Mouse (Mus musculus) heart, embryonic 11.5 days (tissue): ENCODE data around the gene Nans. TPM values are rescaled to one million over a fixed set of nuclear protein-coding genes. Genes with fewer than 3 reads are reported as not detected.

Experiments
- ATAC-seq: fragments of 200-750 bp; cut with Nextera tagmentation; replicated peaks from 2 replicates; pipeline ENCODE4 v1.8.0; 2017; ENCODE audit warnings: moderate library complexity; ENCODE audit not compliant: insufficient number of reproducible peaks, low FRiP score, low TSS enrichment
- H3K27ac ChIP-seq: fragments of 300-500 bp; sonication (generic); 2 replicates; pipeline ENCODE4 v1.5.1; 2014; ENCODE audit warnings: mild to moderate bottlenecking, low read depth, low read length
- H3K27me3 ChIP-seq: fragments of 300-500 bp; sonication (generic); 2 replicates; pipeline ENCODE4 v1.6.1; 2014; ENCODE audit warnings: mild to moderate bottlenecking, low read length, mixed read lengths; ENCODE audit not compliant: control insufficient read depth, insufficient read depth
- H3K36me3 ChIP-seq: fragments of 300-500 bp; sonication (generic); 2 replicates; pipeline ENCODE4 v1.6.1; 2014; ENCODE audit warnings: mild to moderate bottlenecking, low read length, moderate library complexity, mixed read lengths; ENCODE audit not compliant: control insufficient read depth, insufficient read depth
- H3K4me1 ChIP-seq: fragments of 300-500 bp; sonication (generic); 2 replicates; pipeline ENCODE4 v1.6.1; 2014; ENCODE audit warnings: low read length; ENCODE audit not compliant: control insufficient read depth, insufficient read depth
- H3K4me2 ChIP-seq: fragments of 300-500 bp; sonication (generic); 2 replicates; pipeline ENCODE4 v1.6.1; 2014; ENCODE audit warnings: mild to moderate bottlenecking, moderate library complexity
- H3K4me3 ChIP-seq: fragments of 300-500 bp; sonication (generic); 2 replicates; pipeline ENCODE4 v1.5.1; 2014; ENCODE audit warnings: low read depth, low read length
- H3K9ac ChIP-seq: fragments of 300-500 bp; sonication (generic); 2 replicates; pipeline ENCODE4 v1.6.1; 2014; ENCODE audit warnings: mild to moderate bottlenecking, low read depth, low read length, moderate library complexity
- H3K9me3 ChIP-seq: fragments of 300-500 bp; sonication (generic); replicated peaks from 2 replicates; pipeline ENCODE4 v1.6.1; 2016; ENCODE audit warnings: low read length; ENCODE audit not compliant: control insufficient read depth
- WGBS: fragments of 180-500 bp; shearing (Covaris S2); extraction: QIAGEN DNeasy Blood & Tissue Kit; methylation state at CpG from one replicate; pipeline ENCODE4 v1.1.7; 2014; ENCODE audit not compliant: insufficient replicate concordance; 5-methylcytosine and 5-hydroxymethylcytosine counted together
- polyA plus RNA-seq: library from polyadenylated mRNA; unstranded; fragments of >200 nt; fragmentation: Nextera tagmentation; extraction: Ambion mirVana; gene quantifications from 2 replicates; pipeline ENCODE4 v1.2.1, GENCODE M21; 2014

The Nans gene
- polyA plus RNA-seq, 1 experiment from 2014 or later: 84.2 TPM

- under 1% methylated on average over 92 of the region's 111 CpGs for WGBS
- H3K9me3 ChIP-seq: no peaks in the 10 kb centered on the region
- ATAC-seq: peak; percentile 19
Observed at GRCm38 (mm10) chr4:46451758-46452480, 37.1 kb upstream of the Nans start.

GRCm38 (mm10) chr4:46452481-46452850 is 36.6 kb upstream of the Nans start:
- H3K9me3 ChIP-seq: no peaks in the 10 kb centered on the region
- peak overlapping the region; percentile 78 for H3K4me2 ChIP-seq
- H3K4me3 ChIP-seq: peak overlapping the region; percentile 94
- peak overlapping the region; percentile 99 for H3K9ac ChIP-seq
- H3K36me3 ChIP-seq: 0 out of 2 replicates have a peak, but pooled peaks cover 5% of the 10 kb centered on the region
- under 1% methylated on average over 19 of the region's 19 CpGs for WGBS
- H3K27me3 ChIP-seq: no peaks in the 10 kb centered on the region
- H3K4me1 ChIP-seq: peaks cover 40% of the 10 kb centered on the region
- peak overlapping the region; percentile 99 for H3K27ac ChIP-seq
- 0 out of 2 replicates have a peak, but pooled peaks have one; percentile 2 for ATAC-seq

More at GRCm38 (mm10) chr4:46451758-46452480, 37.1 kb upstream of the Nans start:
- Histone ChIP-seq H3K36me3 (0 out of 2 replicates have a peak, but pooled peaks cover 2% of the 10 kb centered on the region), H3K4me2 (peak overlapping the region; percentile 78), H3K4me1 (peaks cover 38% of the 10 kb centered on the region), H3K4me3 (peak overlapping the region; percentile 94), H3K27me3 (no peaks in the 10 kb centered on the region), H3K27ac (peak overlapping the region; percentile 99), H3K9ac (peak overlapping the region; percentile 99)

GRCm38 (mm10) chr4:46452855-46453719 is 36.0 kb upstream of the Nans start:
- Histone ChIP-seq H3K9ac (peak overlapping the region; percentile 99), H3K4me2 (peak overlapping the region; percentile 78), H3K36me3 (0 out of 2 replicates have a peak, but pooled peaks cover 5% of the 10 kb centered on the region), H3K27me3 (no peaks in the 10 kb centered on the region), H3K4me3 (peak overlapping the region; percentile 94), H3K4me1 (peaks cover 42% of the 10 kb centered on the region), H3K9me3 (no peaks in the 10 kb centered on the region), H3K27ac (peak overlapping the region; percentile 99)
- WGBS: 35% methylated on average over 13 of the region's 13 CpGs
- ATAC-seq: no peak

GRCm38 (mm10) chr4:46454097-46454864 is 34.8 kb upstream of the Nans start:
- Histone ChIP-seq H3K27me3 (no peaks in the 10 kb centered on the region), H3K36me3 (0 out of 2 replicates have a peak, but pooled peaks cover 5% of the 10 kb centered on the region), H3K9me3 (no peaks in the 10 kb centered on the region), H3K9ac (no peak overlapping the region; the same call in 1 of the 2 replicates), H3K4me3 (peak overlapping the region; percentile 94; the same call in 1 of the 2 replicates), H3K27ac (peak overlapping the region; percentile 0; the same call in 1 of the 2 replicates), H3K4me1 (peaks cover 38% of the 10 kb centered on the region), H3K4me2 (peak overlapping the region; percentile 78)
- WGBS: 71% methylated on average over 5 of the region's 5 CpGs
- ATAC-seq: no peak

GRCm38 (mm10) chr4:46456762-46457161 is 32.3 kb upstream of the Nans start:
- 89% methylated on average over 4 of the region's 4 CpGs for WGBS
- Histone ChIP-seq H3K27me3 (no peaks in the 10 kb centered on the region), H3K9me3 (no peaks in the 10 kb centered on the region), H3K27ac (no peak overlapping the region), H3K4me3 (no peak overlapping the region), H3K9ac (no peak overlapping the region), H3K36me3 (peaks cover 13% of the 10 kb centered on the region; the same call in 1 of the 2 replicates), H3K4me2 (no peak overlapping the region; the same call in 1 of the 2 replicates), H3K4me1 (peaks cover 40% of the 10 kb centered on the region)
- ATAC-seq: no peak

GRCm38 (mm10) chr4:46457186-46457585 is 31.9 kb upstream of the Nans start:
- H3K27me3 ChIP-seq: no peaks in the 10 kb centered on the region
- WGBS: 88% methylated on average over 3 of the region's 3 CpGs
- peaks cover 13% of the 10 kb centered on the region for H3K36me3 ChIP-seq
- H3K27ac ChIP-seq: no peak overlapping the region
- H3K4me1 ChIP-seq: peaks cover 40% of the 10 kb centered on the region
- H3K9me3 ChIP-seq: no peaks in the 10 kb centered on the region
- no peak overlapping the region for H3K4me3 ChIP-seq
- H3K9ac ChIP-seq: no peak overlapping the region
- H3K4me2 ChIP-seq: no peak overlapping the region
- ATAC-seq: no peak

GRCm38 (mm10) chr4:46458411-46458810 is 30.6 kb upstream of the Nans start:
- no peak overlapping the region for H3K9ac ChIP-seq
- H3K4me3 ChIP-seq: no peak overlapping the region
- no peaks in the 10 kb centered on the region for H3K9me3 ChIP-seq
- peaks cover 24% of the 10 kb centered on the region for H3K36me3 ChIP-seq
- no peak overlapping the region for H3K4me2 ChIP-seq
- 94% methylated on average over 2 of the region's 2 CpGs for WGBS
- peaks cover 37% of the 10 kb centered on the region for H3K4me1 ChIP-seq
- H3K27me3 ChIP-seq: no peaks in the 10 kb centered on the region
- no peak overlapping the region for H3K27ac ChIP-seq
- no peak for ATAC-seq
